Comparison of ENCODE assay signal across 9 mouse cellular contexts in the genomic region with DNA sequence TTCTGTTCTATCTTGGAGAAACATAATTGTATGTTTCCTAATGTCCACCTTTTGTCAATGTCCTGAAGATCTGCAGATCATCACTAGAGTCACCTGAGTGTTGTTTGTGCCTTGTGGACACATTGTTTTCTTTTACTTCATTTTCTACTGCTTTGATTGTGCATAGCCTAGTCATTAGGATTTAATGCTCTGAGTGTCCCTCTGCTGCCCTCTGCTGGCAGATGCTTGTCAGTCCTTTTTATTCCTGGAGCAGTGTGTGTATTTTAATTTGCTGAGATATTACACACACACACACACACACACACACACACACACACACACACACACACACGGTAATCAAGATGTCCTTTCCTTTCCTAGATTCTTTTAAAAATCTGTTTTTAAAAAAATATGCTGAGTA. TPM values are rescaled to one million over a fixed set of nuclear protein-coding genes. Genes with fewer than 3 reads are reported as not detected.
DNase-seq lines count a peak whose midpoint lies in the region; ATAC-seq lines count a peak whose summit lies in the region.
"Had no signal": no experiment of that assay in that cellular context is flagged by ENCODE, and none has a peak within 500 bp of the region (broad histone marks: within the 10 kb centered on the region; RNA-seq: fewer than 3 reads in every experiment).

No protein-coding gene starts in this region.

- no peaks in the 10 kb centered on the region for H3K4me1 ChIP-seq in lung, embryonic 16.5 days (replicated peaks; ENCODE audit: control insufficient read depth, insufficient read depth, low read length)
- H3K4me1 ChIP-seq: lung, embryonic 15.5 days had no signal

- H3K4me2 ChIP-seq in lung, embryonic 16.5 days (ENCODE audit: low read depth, low read length) = no peak overlapping the region
- H3K4me2 ChIP-seq: lung, embryonic 15.5 days had no signal

- whole genome bisulfite sequencing in lung, embryonic 16.5 days = 26% methylated on average over 1 of the region's 1 CpGs

- no peak overlapping the region for H3K27ac ChIP-seq in lung, embryonic 16.5 days (ENCODE audit: low read length)
- H3K27ac ChIP-seq: lung, embryonic 15.5 days had no signal

- DNase-seq in CD8-positive naive resting alpha-beta T cell, adult 2 months (ENCODE audit: low read depth in 2 of 2, low spot score in 2 of 2) = peak; percentile 66 to 75
- DNase-seq in ZHBTc4 (ENCODE audit: low read depth, low spot score) = peak; percentile 83
- peak; percentile 84 to 89 for DNase-seq in cerebellum, postnatal 36 days
- peak; percentile 74 for DNase-seq in gastrocnemius, postnatal 14 days
- DNase-seq in layer of hippocampus, adult 11-12 months (ENCODE audit: low spot score) = peak; percentile 87
- DNase-seq in right cerebral cortex, postnatal 25 days = peak; percentile 76
- DNase-seq in yolk sac, embryonic 10.5 days (ENCODE audit: low spot score) = peak; percentile 44

- intact Hi-C loops in gastrocnemius, postnatal 14 days (cut with DNase I; ENCODE audit: low total_unique reads) = loop anchor here (2.0 to 5.0 kb wide), 2 partner anchors 36 to 147 kb away; no protein-coding TSS in a partner anchor

- no peaks in the 10 kb centered on the region for H3K9me3 ChIP-seq in lung, embryonic 16.5 days (ENCODE audit: control insufficient read depth, low read length)
- H3K9me3 ChIP-seq: lung, embryonic 15.5 days had no signal

- ATAC-seq in lung, embryonic 16.5 days (ENCODE audit: low read depth) = 0 out of 2 replicates have a peak, but pooled peaks have one; percentile 34

- H3K36me3 ChIP-seq in lung, embryonic 16.5 days (ENCODE audit: control insufficient read depth, insufficient read depth, low read length) = peaks cover 26% of the 10 kb centered on the region

- H3K27me3 ChIP-seq in lung, embryonic 16.5 days (ENCODE audit: control insufficient read depth, insufficient read depth, low read depth, low read length) = no peaks in the 10 kb centered on the region
- H3K27me3 ChIP-seq: lung, embryonic 15.5 days had no signal

- H3K9ac ChIP-seq in lung, embryonic 16.5 days (ENCODE audit: low read length) = no peak overlapping the region
- H3K9ac ChIP-seq: lung, embryonic 15.5 days had no signal

- H3K4me3 ChIP-seq in lung, embryonic 16.5 days (ENCODE audit: low read length) = no peak overlapping the region
- H3K4me3 ChIP-seq: lung, embryonic 15.5 days had no signal

RNA-seq across cellular contexts. Expression of a gene that starts 59.8 kb away (rescaled TPM):
- total RNA-seq in gastrocnemius, postnatal 14 days (2021) = 10 to 100 TPM; 37.8 to 38.4 TPM
- polyA plus RNA-seq in lung, embryonic 16.5 days (2015; fragmentation: Nextera tagmentation; extraction: Ambion mirVana) = 3.9 and 4.4 TPM in 2 replicates
